Mouse (Mus musculus) neural tube, embryonic 13.5 days (tissue): ENCODE measurements around the gene Rasgrp4. TPM values are rescaled to one million over a fixed set of nuclear protein-coding genes. Genes with fewer than 3 reads are reported as not detected.

Source experiments
- ATAC-seq: fragments of 200-750 bp; cut with Nextera tagmentation; 2 replicates; pipeline ENCODE4 v1.8.0; 2017; ENCODE audit warnings: low read depth, mild to moderate bottlenecking, moderate TSS enrichment, moderate library complexity
- H3K27ac ChIP-seq: fragments of 300-500 bp; sonication (generic); replicated peaks from 2 replicates; pipeline ENCODE4 v1.5.1; 2015; ENCODE audit warnings: moderate library complexity, mild to moderate bottlenecking, inconsistent platforms
- H3K27me3 ChIP-seq: fragments of 300-500 bp; sonication (generic); 2 replicates; pipeline ENCODE4 v1.6.1; 2015; ENCODE audit warnings: mild to moderate bottlenecking, inconsistent platforms
- H3K36me3 ChIP-seq: fragments of 300-500 bp; sonication (generic); 2 replicates; pipeline ENCODE4 v1.6.1; 2015; ENCODE audit warnings: mild to moderate bottlenecking, inconsistent platforms
- H3K4me1 ChIP-seq: fragments of 300-500 bp; sonication (generic); replicated peaks from 2 replicates; pipeline ENCODE4 v1.6.1; 2015; ENCODE audit warnings: inconsistent platforms
- H3K4me2 ChIP-seq: fragments of 300-500 bp; sonication (generic); 2 replicates; pipeline ENCODE4 v1.6.1; 2015; ENCODE audit warnings: inconsistent platforms, mild to moderate bottlenecking, moderate library complexity
- H3K4me3 ChIP-seq: fragments of 300-500 bp; sonication (generic); 2 replicates; pipeline ENCODE4 v1.5.1; 2015; ENCODE audit warnings: mild to moderate bottlenecking, inconsistent platforms
- H3K9ac ChIP-seq: fragments of 300-500 bp; sonication (generic); 2 replicates; pipeline ENCODE4 v1.6.1; 2015; ENCODE audit warnings: moderate library complexity, mild to moderate bottlenecking, inconsistent platforms
- H3K9me3 ChIP-seq: fragments of 300-500 bp; sonication (generic); 2 replicates; pipeline ENCODE4 v1.6.1; 2016; ENCODE audit warnings: inconsistent platforms
- WGBS: fragments of 180-500 bp; shearing (Covaris S2); methylation state at CpG from one replicate; pipeline ENCODE4 v1.1.7; 2015; 5-methylcytosine and 5-hydroxymethylcytosine counted together
- polyA plus RNA-seq: library from polyadenylated mRNA; unstranded; fragments of >200 nt; fragmentation: Nextera tagmentation; extraction: Ambion mirVana; gene quantifications from 2 replicates; pipeline ENCODE4 v1.2.1, GENCODE M21; 2015

Rasgrp4 gene
- polyA plus RNA-seq, 1 experiment from 2014 or later = 0.68 TPM

DNA sequence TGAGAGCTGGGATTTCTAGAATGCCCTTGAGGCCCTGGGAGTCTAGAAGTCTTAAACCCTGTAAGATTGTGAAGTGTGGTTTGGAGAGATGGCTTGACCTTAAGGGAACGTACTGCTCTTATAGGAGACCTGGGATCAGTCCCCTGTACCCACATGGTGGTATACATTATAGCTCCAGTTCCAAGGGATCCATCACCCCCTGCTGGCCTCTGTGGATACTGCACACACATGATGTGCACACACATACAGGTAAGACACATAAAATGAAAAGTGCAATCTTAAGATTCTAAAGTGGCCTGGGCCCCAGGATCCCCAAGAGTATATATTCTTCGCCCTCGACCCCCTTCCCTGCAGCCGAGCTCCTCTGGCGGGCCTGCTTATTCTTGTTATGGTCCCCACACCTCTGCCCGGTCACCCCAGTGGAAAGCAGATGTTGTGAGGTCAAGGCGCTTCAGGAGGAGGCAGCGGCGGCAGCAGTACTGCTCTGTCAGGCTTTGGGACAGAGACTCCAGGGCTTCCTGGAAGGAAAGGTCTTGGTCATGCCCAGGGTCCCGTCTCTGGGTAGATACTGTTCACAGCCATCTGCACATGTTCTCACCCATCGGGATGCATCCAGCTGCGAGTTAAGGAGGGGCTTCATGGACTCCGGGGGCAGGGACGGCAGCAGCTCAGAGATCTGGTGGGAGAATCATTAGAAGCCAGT is 19.5 kb downstream of the Rasgrp4 start:
- H3K4me3 ChIP-seq = no peak overlapping the region
- no peak for ATAC-seq
- H3K4me2 ChIP-seq = no peak overlapping the region
- H3K4me1 ChIP-seq = peaks cover 6% of the 10 kb centered on the region
- H3K9me3 ChIP-seq = no peaks in the 10 kb centered on the region
- H3K36me3 ChIP-seq = peaks cover 11% of the 10 kb centered on the region
- peaks cover 17% of the 10 kb centered on the region for H3K27me3 ChIP-seq
- no peak overlapping the region for H3K27ac ChIP-seq
- 96% methylated on average over 14 of the region's 14 CpGs for WGBS
- H3K9ac ChIP-seq = no peak overlapping the region

DNA sequence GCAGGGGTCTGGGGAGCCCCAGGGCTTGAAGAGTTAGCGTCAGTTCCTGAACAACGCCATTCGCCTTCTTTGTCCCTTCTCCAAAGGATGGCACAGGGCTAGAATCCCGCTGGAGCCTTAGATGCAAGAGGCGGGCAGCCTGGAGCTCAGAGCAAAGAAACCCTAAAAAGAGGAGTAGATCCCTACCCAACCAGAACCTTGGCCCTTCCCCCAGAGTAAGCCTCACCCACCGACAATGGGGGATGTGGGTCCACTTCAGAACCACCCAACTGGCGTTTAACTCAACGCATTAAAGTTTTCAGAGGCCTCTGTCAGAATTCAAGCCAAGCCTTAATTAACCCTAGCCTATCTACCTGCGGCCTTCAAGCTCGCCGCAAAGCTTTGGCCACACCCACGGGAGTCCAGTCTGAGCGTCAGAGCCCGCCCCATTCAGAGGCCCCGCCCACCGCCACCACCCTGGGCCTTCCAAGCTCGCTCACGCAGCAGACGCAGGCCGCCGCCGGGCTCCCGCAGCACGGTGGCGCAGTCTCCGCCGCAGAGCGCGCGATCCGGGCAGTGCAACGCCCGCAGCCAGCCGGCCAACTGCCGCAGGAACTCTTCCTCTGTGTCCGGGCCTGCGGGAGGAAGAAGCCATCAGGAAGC is 20.7 kb downstream of the Rasgrp4 start:
- peak; percentile 93 for ATAC-seq
- peak overlapping the region; percentile 93 for H3K4me2 ChIP-seq
- H3K27ac ChIP-seq = peak overlapping the region; percentile 95
- peaks cover 28% of the 10 kb centered on the region for H3K27me3 ChIP-seq
- no peaks in the 10 kb centered on the region for H3K9me3 ChIP-seq
- H3K4me3 ChIP-seq = peak overlapping the region; percentile 80
- peak overlapping the region; percentile 85 for H3K9ac ChIP-seq
- 7% methylated on average over 36 of the region's 37 CpGs for WGBS
- peaks cover 6% of the 10 kb centered on the region for H3K4me1 ChIP-seq
- peaks cover 11% of the 10 kb centered on the region for H3K36me3 ChIP-seq

DNA sequence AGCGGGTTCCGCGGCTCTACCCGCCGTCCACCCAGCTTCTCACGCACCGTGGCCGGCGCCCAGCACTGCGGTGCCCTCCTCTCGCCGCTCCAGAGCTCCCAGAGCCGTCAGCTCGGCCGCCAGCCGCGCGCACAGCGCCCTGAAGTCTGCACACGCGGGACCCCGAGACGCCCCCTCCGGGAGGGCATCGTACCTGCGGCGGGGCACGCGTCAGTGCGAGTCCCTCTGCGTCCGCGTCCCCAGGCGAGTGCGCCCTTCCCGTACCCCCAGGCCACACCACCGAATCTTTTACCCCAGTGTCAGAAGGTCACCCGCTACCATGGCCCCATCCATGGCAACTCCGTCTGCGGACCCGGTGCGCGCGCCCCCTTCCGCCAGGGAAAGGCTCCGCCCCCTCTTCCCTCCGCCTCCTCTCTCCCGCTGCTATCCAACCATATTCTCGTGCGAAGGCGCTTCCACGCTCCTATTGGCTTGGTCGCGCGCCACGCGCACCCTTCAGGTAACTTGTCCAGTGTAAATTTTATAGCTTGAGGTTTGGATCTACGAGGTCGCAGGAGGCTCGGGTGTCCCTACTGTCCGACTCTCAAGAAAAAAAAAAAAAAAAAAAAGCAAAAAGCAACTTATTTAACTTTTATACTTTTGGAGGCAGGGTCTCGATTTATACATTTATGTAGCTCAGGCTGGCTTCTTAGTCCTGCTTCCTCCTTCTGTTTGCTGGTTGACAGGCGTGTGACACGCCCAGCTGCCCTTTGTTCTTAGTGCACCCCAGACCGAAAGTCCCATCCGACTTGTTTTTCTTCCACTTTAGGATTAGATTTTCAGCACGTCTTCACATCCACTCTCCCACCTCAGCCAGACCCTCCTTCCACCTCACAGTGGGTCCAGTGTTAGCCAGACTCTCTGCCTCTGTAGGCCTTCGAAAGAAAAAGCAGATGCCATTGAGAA is 21.5 kb downstream of the Rasgrp4 start, which contains the start of gene Fam98c:
TSS of gene Fam98c (minus strand) at position 397 of the 945 bp plus-strand sequence.
- Histone ChIP-seq H3K27me3 (peaks cover 28% of the 10 kb centered on the region), H3K4me1 (peaks cover 6% of the 10 kb centered on the region), H3K27ac (peak within 1 kb of the TSS; percentile 95), H3K4me3 (peak within 1 kb of the TSS; percentile 80), H3K9me3 (no peaks in the 10 kb centered on the region), H3K4me2 (peak within 1 kb of the TSS; percentile 93), H3K36me3 (peaks cover 17% of the 10 kb centered on the region), H3K9ac (peak within 1 kb of the TSS; percentile 85)
- peak; percentile 91 for ATAC-seq
- 4% methylated on average over 65 of the region's 68 CpGs for WGBS

DNA sequence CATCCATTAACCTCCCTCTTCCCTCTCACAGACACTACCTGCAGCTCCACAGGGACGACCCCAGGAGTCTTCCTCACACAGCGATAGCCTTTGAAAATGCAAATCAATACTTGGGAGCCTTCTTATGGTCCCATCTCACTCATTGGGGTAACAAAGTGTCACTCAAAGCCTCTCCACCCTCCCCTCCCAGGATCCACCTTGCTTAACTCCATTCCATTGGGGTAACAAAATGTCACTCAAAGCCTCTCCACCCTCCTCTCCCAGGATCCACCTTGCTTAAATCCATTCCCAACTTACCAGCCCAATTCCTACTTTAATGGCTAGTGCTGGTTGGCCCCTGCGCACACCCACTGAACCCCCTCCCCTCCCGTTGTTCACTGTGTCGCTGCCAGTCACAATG is 23.6 kb downstream of the Rasgrp4 start:
- Histone ChIP-seq H3K36me3 (peaks cover 36% of the 10 kb centered on the region), H3K4me2 (no peak overlapping the region), H3K9me3 (no peaks in the 10 kb centered on the region), H3K4me1 (peaks cover 6% of the 10 kb centered on the region), H3K9ac (no peak overlapping the region), H3K27ac (no peak overlapping the region), H3K27me3 (peaks cover 28% of the 10 kb centered on the region), H3K4me3 (no peak overlapping the region)
- no peak for ATAC-seq
- under 1% methylated on average over 5 of the region's 5 CpGs for WGBS

DNA sequence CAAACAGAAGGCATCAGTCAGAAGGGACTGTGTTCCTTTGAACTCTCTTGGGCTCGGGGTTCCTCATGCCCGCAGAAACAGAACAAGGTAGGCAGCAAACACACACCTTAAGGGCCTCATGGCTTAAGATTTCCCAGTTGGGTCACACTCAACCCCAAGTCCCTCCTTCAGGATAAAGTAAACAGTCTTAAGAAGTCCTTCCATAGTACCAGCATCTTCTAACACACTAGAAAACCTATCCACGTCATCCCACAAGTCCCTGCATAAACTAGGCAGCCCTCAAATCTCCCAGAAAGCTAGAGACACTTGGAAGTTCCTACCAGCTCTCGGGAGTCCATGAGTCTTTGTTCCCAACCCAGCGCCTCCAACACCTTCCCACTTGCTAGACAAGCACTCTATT is 27.6 kb downstream of the Rasgrp4 start:
- no peak overlapping the region for H3K27ac ChIP-seq
- ATAC-seq = no peak
- no peak overlapping the region for H3K9ac ChIP-seq
- peaks cover 40% of the 10 kb centered on the region for H3K36me3 ChIP-seq
- H3K4me2 ChIP-seq = no peak overlapping the region
- no peaks in the 10 kb centered on the region for H3K9me3 ChIP-seq
- no peaks in the 10 kb centered on the region for H3K4me1 ChIP-seq
- WGBS = 85% methylated on average over 5 of the region's 5 CpGs
- no peak overlapping the region for H3K4me3 ChIP-seq
- H3K27me3 ChIP-seq = peaks cover 28% of the 10 kb centered on the region

DNA sequence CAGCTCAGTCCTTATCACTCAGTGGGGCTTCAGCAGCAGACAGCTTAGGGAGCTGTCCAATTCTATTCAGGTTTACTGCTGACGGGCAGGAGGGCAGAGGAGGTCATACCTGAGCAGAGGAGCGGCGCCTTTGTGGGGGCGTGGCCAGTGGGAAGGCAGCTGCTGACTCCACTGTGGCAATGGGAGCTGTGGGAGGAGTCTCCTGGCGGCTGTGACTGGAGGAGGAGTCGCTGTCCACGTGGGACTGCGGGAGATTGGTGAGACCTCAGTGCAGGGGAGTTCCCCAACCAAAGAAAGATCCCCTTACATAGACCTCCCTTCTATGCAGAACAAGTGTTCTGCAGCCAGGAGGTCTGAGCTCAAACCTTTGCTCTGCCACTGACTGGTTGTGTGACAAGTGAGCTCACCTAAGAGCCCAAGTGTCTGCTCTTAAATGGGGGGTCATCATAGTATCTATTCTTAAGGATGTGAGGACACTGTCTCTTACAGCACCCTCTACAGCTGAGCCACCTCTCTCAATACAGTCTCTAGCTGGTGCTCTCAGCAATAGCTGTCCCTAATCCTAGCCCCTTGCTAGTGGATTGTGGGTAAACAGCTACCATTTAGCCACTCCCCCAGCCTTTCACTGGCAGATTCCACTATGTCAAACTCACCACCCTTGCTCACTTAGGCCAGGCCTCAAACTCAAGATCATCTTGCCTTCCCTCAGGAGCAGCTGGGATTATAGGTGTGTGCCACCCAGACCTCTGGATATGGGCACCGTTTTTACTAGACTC is 28.3 kb downstream of the Rasgrp4 start:
- ATAC-seq = no peak
- Histone ChIP-seq H3K4me2 (no peak overlapping the region), H3K27ac (no peak overlapping the region), H3K9ac (no peak overlapping the region), H3K36me3 (peaks cover 40% of the 10 kb centered on the region), H3K4me3 (no peak overlapping the region), H3K27me3 (peaks cover 23% of the 10 kb centered on the region), H3K9me3 (no peaks in the 10 kb centered on the region), H3K4me1 (peaks cover 5% of the 10 kb centered on the region)
- WGBS = 16% methylated on average over 9 of the region's 9 CpGs

DNA sequence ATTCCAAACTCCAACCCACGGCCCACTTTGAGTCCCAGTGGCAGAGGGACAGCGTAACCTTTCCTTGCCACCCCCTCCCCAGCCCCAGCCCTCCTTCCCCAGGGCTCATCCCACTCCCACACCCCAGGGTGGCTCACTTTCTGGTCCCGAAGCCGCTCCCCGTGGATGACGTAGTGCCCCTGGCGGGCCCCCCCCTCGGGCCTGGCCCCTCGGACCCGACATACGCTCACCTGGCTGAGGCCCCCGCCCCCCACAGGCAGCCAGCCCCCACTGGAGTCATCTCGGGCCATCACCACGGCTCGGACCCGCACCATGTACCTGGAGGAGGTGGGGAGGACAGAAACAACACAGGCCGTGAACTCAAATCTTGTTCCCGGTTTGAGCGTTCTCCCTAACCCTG is 33.0 kb downstream of the Rasgrp4 start:
- H3K4me1 ChIP-seq = peaks cover 41% of the 10 kb centered on the region
- 19% methylated on average over 13 of the region's 19 CpGs for WGBS
- no peak overlapping the region for H3K27ac ChIP-seq
- peaks cover 24% of the 10 kb centered on the region for H3K27me3 ChIP-seq
- ATAC-seq = no peak
- H3K4me3 ChIP-seq = peak overlapping the region; percentile 66
- no peaks in the 10 kb centered on the region for H3K9me3 ChIP-seq
- H3K4me2 ChIP-seq = peak overlapping the region; percentile 76
- peak overlapping the region; percentile 76 for H3K9ac ChIP-seq
- peaks cover 21% of the 10 kb centered on the region for H3K36me3 ChIP-seq

DNA sequence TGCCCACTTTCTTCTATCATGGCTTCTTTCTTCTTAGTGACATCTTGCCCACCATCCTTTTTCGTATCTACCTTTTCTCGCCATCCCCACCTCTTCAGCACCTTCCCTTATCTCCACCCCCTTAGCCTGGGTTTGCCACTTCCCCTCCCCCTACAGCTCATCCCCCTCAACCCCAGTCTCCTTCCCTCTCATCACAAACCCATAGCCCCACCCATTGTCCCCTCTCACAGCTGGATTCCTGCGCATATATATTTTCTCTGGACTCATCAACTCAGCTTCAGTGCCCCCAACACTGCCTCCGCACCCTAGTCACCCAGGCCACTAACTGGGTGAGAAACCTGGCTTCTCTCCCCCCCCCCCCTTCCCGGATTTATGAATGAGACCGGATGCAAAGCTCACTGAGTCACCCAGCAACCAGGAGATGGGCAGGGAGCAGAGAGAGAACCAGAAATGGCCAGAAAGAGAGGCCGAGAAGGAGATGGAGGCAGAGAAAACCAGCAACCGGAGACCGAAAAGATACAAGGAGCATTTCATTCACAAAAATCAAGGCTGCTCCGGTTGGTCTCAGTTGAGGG is 33.6 kb downstream of the Rasgrp4 start:
- no peaks in the 10 kb centered on the region for H3K9me3 ChIP-seq
- H3K27me3 ChIP-seq = peaks cover 29% of the 10 kb centered on the region
- ATAC-seq = no peak
- H3K27ac ChIP-seq = peak overlapping the region; percentile 90
- 2% methylated on average over 10 of the region's 10 CpGs for WGBS
- H3K4me1 ChIP-seq = peaks cover 41% of the 10 kb centered on the region
- H3K4me2 ChIP-seq = peak overlapping the region; percentile 76
- peaks cover 22% of the 10 kb centered on the region for H3K36me3 ChIP-seq
- peak overlapping the region; percentile 66 for H3K4me3 ChIP-seq
- peak overlapping the region; percentile 76 for H3K9ac ChIP-seq

DNA sequence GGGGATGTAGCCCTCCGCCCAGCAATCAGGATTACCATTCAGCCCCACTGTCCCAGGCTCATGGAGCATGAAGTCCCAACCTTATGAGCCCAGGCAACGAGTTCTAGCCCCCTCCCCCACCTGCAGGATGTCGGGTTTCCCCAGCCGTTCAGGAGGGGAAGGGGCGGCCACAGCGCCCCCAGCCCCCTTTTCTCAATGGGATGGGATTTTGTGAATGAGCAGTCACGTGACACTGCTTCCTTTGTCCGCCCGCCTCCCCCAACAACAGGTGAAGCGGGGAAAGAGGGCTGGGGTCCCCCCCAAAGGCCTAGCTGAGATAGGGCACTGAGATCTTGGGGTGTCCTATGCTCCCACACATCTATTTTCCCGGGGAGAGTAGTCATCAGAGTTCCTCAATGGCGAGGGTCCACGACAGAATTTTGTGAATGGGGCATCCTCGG is 34.2 kb downstream of the Rasgrp4 start:
- Histone ChIP-seq H3K27me3 (peaks cover 35% of the 10 kb centered on the region), H3K4me3 (peak overlapping the region; percentile 66), H3K4me2 (peak overlapping the region; percentile 76), H3K9me3 (no peaks in the 10 kb centered on the region), H3K27ac (peak overlapping the region; percentile 90), H3K36me3 (peaks cover 22% of the 10 kb centered on the region), H3K4me1 (peaks cover 41% of the 10 kb centered on the region), H3K9ac (peak overlapping the region; percentile 76)
- WGBS = 0% methylated on average over 14 of the region's 14 CpGs
- peak; percentile 36 for ATAC-seq

DNA sequence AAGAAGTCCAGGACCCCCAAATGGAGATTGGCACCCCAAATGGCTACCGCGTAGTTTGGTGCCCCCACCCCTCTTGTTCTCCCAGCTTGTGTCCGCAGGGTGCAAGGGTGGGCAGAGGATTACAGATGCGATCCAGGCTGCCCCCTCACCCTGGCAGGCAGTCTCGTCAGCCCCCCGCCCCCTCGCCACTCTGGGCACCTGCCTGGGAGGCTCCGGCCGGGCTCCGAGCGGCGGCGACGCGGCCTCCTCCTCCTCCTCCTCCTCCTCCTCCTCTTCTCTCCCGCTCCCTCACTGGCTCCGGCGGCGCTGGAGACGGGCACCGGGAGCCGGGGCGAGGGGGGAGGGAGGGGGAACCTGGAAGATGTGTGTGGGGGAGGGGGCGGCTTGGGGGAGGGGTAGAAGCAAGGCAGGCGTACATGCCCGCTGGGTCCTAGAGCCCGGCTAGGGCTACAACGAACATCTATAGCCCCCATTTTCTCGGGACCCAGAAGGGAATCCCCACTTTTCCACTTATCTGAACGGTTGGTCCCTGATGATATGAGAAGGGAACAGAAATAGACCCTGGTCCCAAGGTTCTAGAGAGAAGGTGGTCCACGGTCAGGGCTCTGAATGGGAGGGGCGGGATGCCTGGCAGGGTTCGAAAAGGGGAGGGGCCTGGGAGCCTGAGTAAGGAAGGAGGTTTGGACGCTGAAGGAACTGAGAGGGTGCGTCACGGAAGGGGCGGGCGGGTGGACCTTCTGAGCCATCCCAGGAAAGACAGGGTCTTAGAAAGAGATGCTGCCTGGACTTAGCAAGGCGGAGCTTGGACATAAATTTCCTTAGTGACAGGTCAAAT is 34.8 kb downstream of the Rasgrp4 start:
- peak overlapping the region; percentile 66 for H3K4me3 ChIP-seq
- H3K9me3 ChIP-seq = no peaks in the 10 kb centered on the region
- H3K27me3 ChIP-seq = peaks cover 41% of the 10 kb centered on the region
- peak overlapping the region; percentile 76 for H3K4me2 ChIP-seq
- peak overlapping the region; percentile 90 for H3K27ac ChIP-seq
- peak overlapping the region; percentile 76 for H3K9ac ChIP-seq
- ATAC-seq = peak; percentile 86
- peaks cover 27% of the 10 kb centered on the region for H3K36me3 ChIP-seq
- WGBS = under 1% methylated on average over 30 of the region's 39 CpGs
- peaks cover 41% of the 10 kb centered on the region for H3K4me1 ChIP-seq
